Mouse (Mus musculus): ENCODE data around the gene Hps4. TPM values are rescaled to one million over a fixed set of nuclear protein-coding genes. Genes with fewer than 3 reads are reported as not detected.

Hps4 gene
- polyA plus RNA-seq, 1 experiment from 2014 or later, result 30.0 TPM

- H3K4me2 ChIP-seq (replicated peaks; ENCODE audit: low read depth, low read length), result no peak overlapping the region
- H3K4me1 ChIP-seq (replicated peaks; ENCODE audit: control insufficient read depth, insufficient read depth, low read length), result no peaks in the 10 kb centered on the region
- no peak for DNase-seq (ENCODE audit: low spot score)
- no peaks in the 10 kb centered on the region for H3K27me3 ChIP-seq (ENCODE audit: control insufficient read depth, insufficient read depth, low read length)
- 64% methylated on average over 9 of the region's 9 CpGs for WGBS
- no peak overlapping the region for H3K4me3 ChIP-seq (ENCODE audit: low read depth, low read length)
- H3K27ac ChIP-seq (ENCODE audit: low read depth, low read length), result peak overlapping the region; percentile 3; the same call in 1 of the 2 replicates
- H3K9me3 ChIP-seq (ENCODE audit: control insufficient read depth, low read length), result no peaks in the 10 kb centered on the region
- no peak overlapping the region for H3K9ac ChIP-seq (ENCODE audit: low read depth, low read length)
- ATAC-seq (ENCODE audit: low FRiP score), result no peak
- H3K36me3 ChIP-seq (ENCODE audit: control insufficient read depth, insufficient read depth, low read length), result no peaks in the 10 kb centered on the region; the same call in 1 of the 2 replicates
Observed at GRCm38 (mm10) chr5:112382042-112382441, 39.2 kb downstream of the Hps4 start.

- ATAC-seq (ENCODE audit: low FRiP score) (no peak), DNase-seq (ENCODE audit: low spot score) (no peak)
- H3K27me3 ChIP-seq (ENCODE audit: control insufficient read depth, insufficient read depth, low read length), result no peaks in the 10 kb centered on the region
- no peak overlapping the region; the same call in 1 of the 2 replicates for H3K27ac ChIP-seq (ENCODE audit: low read depth, low read length)
- H3K36me3 ChIP-seq (ENCODE audit: control insufficient read depth, insufficient read depth, low read length), result no peaks in the 10 kb centered on the region; the same call in 1 of the 2 replicates
- H3K9ac ChIP-seq (ENCODE audit: low read depth, low read length), result no peak overlapping the region
- 71% methylated on average over 17 of the region's 17 CpGs for WGBS
- H3K4me1 ChIP-seq (replicated peaks; ENCODE audit: control insufficient read depth, insufficient read depth, low read length), result no peaks in the 10 kb centered on the region
- H3K4me2 ChIP-seq (replicated peaks; ENCODE audit: low read depth, low read length), result no peak overlapping the region
- no peak overlapping the region for H3K4me3 ChIP-seq (ENCODE audit: low read depth, low read length)
- no peaks in the 10 kb centered on the region for H3K9me3 ChIP-seq (ENCODE audit: control insufficient read depth, low read length)
Observed at GRCm38 (mm10) chr5:112382641-112383330, 39.9 kb downstream of the Hps4 start.

GRCm38 (mm10) chr5:112384805-112385472, 42.1 kb downstream of the Hps4 start:
- Histone ChIP-seq H3K4me2 (replicated peaks; ENCODE audit: low read depth, low read length) (no peak overlapping the region), H3K4me1 (replicated peaks; ENCODE audit: control insufficient read depth, insufficient read depth, low read length) (no peaks in the 10 kb centered on the region), H3K27ac (ENCODE audit: low read depth, low read length) (no peak overlapping the region), H3K9me3 (ENCODE audit: control insufficient read depth, low read length) (no peaks in the 10 kb centered on the region), H3K9ac (ENCODE audit: low read depth, low read length) (no peak overlapping the region), H3K36me3 (ENCODE audit: control insufficient read depth, insufficient read depth, low read length) (no peaks in the 10 kb centered on the region; the same call in 1 of the 2 replicates), H3K4me3 (ENCODE audit: low read depth, low read length) (no peak overlapping the region), H3K27me3 (ENCODE audit: control insufficient read depth, insufficient read depth, low read length) (no peaks in the 10 kb centered on the region)
- 89% methylated on average over 13 of the region's 13 CpGs for WGBS
- no peak for ATAC-seq (ENCODE audit: low FRiP score)
- DNase-seq (ENCODE audit: low spot score), result no peak

- Histone ChIP-seq H3K27ac (ENCODE audit: low read depth, low read length) (no peak overlapping the region), H3K27me3 (ENCODE audit: control insufficient read depth, insufficient read depth, low read length) (no peaks in the 10 kb centered on the region), H3K4me2 (replicated peaks; ENCODE audit: low read depth, low read length) (no peak overlapping the region), H3K9ac (ENCODE audit: low read depth, low read length) (no peak overlapping the region), H3K4me1 (replicated peaks; ENCODE audit: control insufficient read depth, insufficient read depth, low read length) (no peaks in the 10 kb centered on the region), H3K9me3 (ENCODE audit: control insufficient read depth, low read length) (no peaks in the 10 kb centered on the region), H3K4me3 (ENCODE audit: low read depth, low read length) (no peak overlapping the region), H3K36me3 (ENCODE audit: control insufficient read depth, insufficient read depth, low read length) (no peaks in the 10 kb centered on the region; the same call in 1 of the 2 replicates)
- DNase-seq (ENCODE audit: low spot score) (no peak), ATAC-seq (ENCODE audit: low FRiP score) (no peak)
- WGBS, result 89% methylated on average over 2 of the region's 2 CpGs
Observed at GRCm38 (mm10) chr5:112385973-112386372, 43.1 kb downstream of the Hps4 start.

GRCm38 (mm10) chr5:112389352-112389751, 46.5 kb downstream of the Hps4 start:
- H3K4me2 ChIP-seq (replicated peaks; ENCODE audit: low read depth, low read length), result no peak overlapping the region
- H3K4me1 ChIP-seq (replicated peaks; ENCODE audit: control insufficient read depth, insufficient read depth, low read length), result peaks cover 2% of the 10 kb centered on the region; the same call in 1 of the 2 replicates
- no peak overlapping the region for H3K27ac ChIP-seq (ENCODE audit: low read depth, low read length)
- whole genome bisulfite sequencing, result 86% methylated on average over 9 of the region's 9 CpGs
- no peak for DNase-seq (ENCODE audit: low spot score)
- no peak overlapping the region for H3K9ac ChIP-seq (ENCODE audit: low read depth, low read length)
- no peaks in the 10 kb centered on the region for H3K27me3 ChIP-seq (ENCODE audit: control insufficient read depth, insufficient read depth, low read length)
- no peak overlapping the region for H3K4me3 ChIP-seq (ENCODE audit: low read depth, low read length)
- H3K9me3 ChIP-seq (ENCODE audit: control insufficient read depth, low read length), result no peaks in the 10 kb centered on the region
- ATAC-seq (ENCODE audit: low FRiP score), result no peak
- no peaks in the 10 kb centered on the region; the same call in 1 of the 2 replicates for H3K36me3 ChIP-seq (ENCODE audit: control insufficient read depth, insufficient read depth, low read length)

- no peaks in the 10 kb centered on the region for H3K9me3 ChIP-seq (ENCODE audit: control insufficient read depth, low read length)
- H3K4me2 ChIP-seq (replicated peaks; ENCODE audit: low read depth, low read length), result no peak overlapping the region
- H3K4me3 ChIP-seq (ENCODE audit: low read depth, low read length), result no peak overlapping the region
- DNase-seq (ENCODE audit: low spot score) (no peak), ATAC-seq (ENCODE audit: low FRiP score) (no peak)
- H3K4me1 ChIP-seq (replicated peaks; ENCODE audit: control insufficient read depth, insufficient read depth, low read length), result peaks cover 2% of the 10 kb centered on the region
- H3K36me3 ChIP-seq (ENCODE audit: control insufficient read depth, insufficient read depth, low read length), result no peaks in the 10 kb centered on the region
- no peak overlapping the region for H3K9ac ChIP-seq (ENCODE audit: low read depth, low read length)
- H3K27me3 ChIP-seq (ENCODE audit: control insufficient read depth, insufficient read depth, low read length), result no peaks in the 10 kb centered on the region
- 56% methylated on average over 16 of the region's 16 CpGs for WGBS
- no peak overlapping the region for H3K27ac ChIP-seq (ENCODE audit: low read depth, low read length)
Observed at GRCm38 (mm10) chr5:112391002-112391401, 48.1 kb downstream of the Hps4 start.

- no peak overlapping the region for H3K4me3 ChIP-seq (ENCODE audit: low read depth, low read length)
- no peak for DNase-seq (ENCODE audit: low spot score)
- no peak overlapping the region for H3K9ac ChIP-seq (ENCODE audit: low read depth, low read length)
- ATAC-seq (ENCODE audit: low FRiP score), result no peak
- no peaks in the 10 kb centered on the region for H3K9me3 ChIP-seq (ENCODE audit: control insufficient read depth, low read length)
- no peaks in the 10 kb centered on the region for H3K36me3 ChIP-seq (ENCODE audit: control insufficient read depth, insufficient read depth, low read length)
- WGBS, result 66% methylated on average over 27 of the region's 27 CpGs
- peaks cover 2% of the 10 kb centered on the region for H3K4me1 ChIP-seq (replicated peaks; ENCODE audit: control insufficient read depth, insufficient read depth, low read length)
- no peaks in the 10 kb centered on the region for H3K27me3 ChIP-seq (ENCODE audit: control insufficient read depth, insufficient read depth, low read length)
- H3K27ac ChIP-seq (ENCODE audit: low read depth, low read length), result no peak overlapping the region
- no peak overlapping the region for H3K4me2 ChIP-seq (replicated peaks; ENCODE audit: low read depth, low read length)
Observed at GRCm38 (mm10) chr5:112391676-112392323, 48.9 kb downstream of the Hps4 start.

GRCm38 (mm10) chr5:112393741-112394414, 51.0 kb downstream of the Hps4 start:
- peaks cover 2% of the 10 kb centered on the region for H3K4me1 ChIP-seq (replicated peaks; ENCODE audit: control insufficient read depth, insufficient read depth, low read length)
- H3K4me3 ChIP-seq (ENCODE audit: low read depth, low read length), result peak overlapping the region; percentile 49
- H3K27me3 ChIP-seq (ENCODE audit: control insufficient read depth, insufficient read depth, low read length), result no peaks in the 10 kb centered on the region
- H3K27ac ChIP-seq (ENCODE audit: low read depth, low read length), result no peak overlapping the region
- ATAC-seq (ENCODE audit: low FRiP score) (peak; percentile 31; the same call in 1 of the 2 replicates), DNase-seq (ENCODE audit: low spot score) (no peak)
- no peaks in the 10 kb centered on the region for H3K36me3 ChIP-seq (ENCODE audit: control insufficient read depth, insufficient read depth, low read length)
- no peaks in the 10 kb centered on the region for H3K9me3 ChIP-seq (ENCODE audit: control insufficient read depth, low read length)
- 11% methylated on average over 18 of the region's 18 CpGs for WGBS
- H3K4me2 ChIP-seq (replicated peaks; ENCODE audit: low read depth, low read length), result peak overlapping the region; percentile 87
- H3K9ac ChIP-seq (ENCODE audit: low read depth, low read length), result peak overlapping the region; percentile 79

Data from hindbrain, embryonic 11.5 days (tissue).